16 mouse cellular contexts compared by ENCODE assay signal in genomic region chr10:108355392-108355775, GRCm38 (mm10). TPM values are rescaled to one million over a fixed set of nuclear protein-coding genes. Genes with fewer than 3 reads are reported as not detected.
"Had no signal": no experiment of that assay in that cellular context is flagged by ENCODE, and none has a peak within 500 bp of the region (broad histone marks: within the 10 kb centered on the region; RNA-seq: fewer than 3 reads in every experiment).

No protein-coding gene starts in this region.

- H3K4me1 ChIP-seq: limb, embryonic 10.5 days; liver, embryonic 15.5 days; megakaryocyte, embryonic 14.5 days; neural tube, embryonic 12.5 days had no signal

- H3K36me3 ChIP-seq: limb, embryonic 10.5 days; liver, embryonic 15.5 days; midbrain, embryonic 15.5 days; neural tube, embryonic 12.5 days had no signal

- ATAC-seq: midbrain, embryonic 15.5 days had no signal

- H3K9me3 ChIP-seq: limb, embryonic 10.5 days; liver, embryonic 15.5 days; midbrain, embryonic 15.5 days; neural tube, embryonic 12.5 days had no signal

- DNase-seq: kidney, adult 9 months; kidney, postnatal 4 days; lung, adult 2 months; thymus, postnatal 4 days had no signal

- H3K27me3 ChIP-seq: liver, embryonic 15.5 days; megakaryocyte, embryonic 14.5 days; midbrain, embryonic 15.5 days; neural tube, embryonic 12.5 days had no signal

- H3K4me2 ChIP-seq: liver, embryonic 11.5 days; liver, embryonic 15.5 days; midbrain, embryonic 11.5 days; midbrain, embryonic 15.5 days; neural tube, embryonic 12.5 days had no signal

- H3K4me3 ChIP-seq: layer of hippocampus, adult 2 months; limb, embryonic 10.5 days; liver, embryonic 15.5 days; megakaryocyte, embryonic 14.5 days; midbrain, embryonic 15.5 days; neural tube, embryonic 12.5 days had no signal

- H3K27ac ChIP-seq: kidney, postnatal 0 days; layer of hippocampus, adult 2 months; limb, embryonic 10.5 days; liver, embryonic 15.5 days; macrophage; midbrain, embryonic 15.5 days; neural tube, embryonic 12.5 days; stomach, postnatal 0 days had no signal

- H3K9ac ChIP-seq: liver, embryonic 15.5 days; midbrain, embryonic 15.5 days; neural tube, embryonic 12.5 days had no signal

RNA-seq across cellular contexts. Expression of gene Pawr, which starts 23.5 kb away (rescaled TPM):
- total RNA-seq: neutrophil, adult 5-6 weeks had no signal
- polyA plus RNA-seq: macrophage had no signal
